Mouse (Mus musculus) fat pad, adult 2 months (tissue): ENCODE results near the gene Ctnnbip1.

Experiments used
- DNase-seq: peaks from one replicate; pipeline ENCODE4 v3.0.0-alpha.2; 2011; ENCODE audit warnings: low read depth, low spot score; ENCODE audit errors: extremely low read depth

The Ctnnbip1 gene

DNA sequence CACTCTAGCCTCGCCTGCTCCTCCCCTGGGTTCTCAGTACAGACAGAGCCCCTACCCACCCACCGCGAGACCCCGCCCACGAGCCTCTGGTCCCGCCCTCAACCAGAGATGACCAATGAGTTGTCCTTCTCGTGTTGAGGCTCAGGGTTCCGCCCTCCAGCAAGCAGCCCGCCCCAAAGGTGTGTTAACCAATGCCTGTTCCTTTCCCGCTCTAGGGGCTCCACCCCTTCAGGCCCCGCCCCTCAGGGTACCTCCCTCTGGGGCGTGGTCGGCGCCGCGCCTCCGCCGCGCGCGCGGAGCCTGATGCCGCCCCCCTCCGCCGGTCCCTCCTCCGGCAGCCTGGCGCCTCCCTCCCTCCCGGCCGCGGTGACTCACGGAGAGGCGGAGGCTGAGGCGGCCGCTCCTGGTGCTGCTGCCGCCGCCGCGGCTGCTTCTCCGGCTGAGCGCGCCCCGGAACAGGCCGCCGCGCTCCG, at the start of gene Ctnnbip1:
Gene Ctnnbip1 (plus strand): TSS at position 369 of the 473 bp plus-strand sequence.
- no peak for DNase-seq

GRCm38 (mm10) chr4:149469557-149469956, 48.5 kb upstream of the Ctnnbip1 start:
- no peak for DNase-seq

DNA sequence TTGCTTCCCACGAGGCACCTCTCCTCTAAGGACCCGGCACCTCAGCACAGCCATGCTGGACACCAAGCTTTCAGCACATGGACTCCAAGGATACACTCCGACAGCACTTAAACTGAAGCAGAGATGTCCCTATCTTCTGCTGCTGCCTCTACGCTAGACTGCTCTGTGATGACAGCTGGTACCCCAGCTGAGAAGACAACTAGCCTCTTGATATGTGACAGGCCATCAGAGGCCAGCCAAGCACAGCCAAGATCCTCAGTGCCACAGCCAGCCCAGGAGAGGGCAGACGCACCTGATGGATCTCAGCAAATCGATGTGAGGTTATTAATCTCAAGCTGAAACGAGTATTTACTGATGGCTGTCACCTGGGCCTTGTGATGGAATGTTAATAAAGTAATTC, 42.9 kb upstream of the Ctnnbip1 start:
- DNase-seq, result no peak

DNA sequence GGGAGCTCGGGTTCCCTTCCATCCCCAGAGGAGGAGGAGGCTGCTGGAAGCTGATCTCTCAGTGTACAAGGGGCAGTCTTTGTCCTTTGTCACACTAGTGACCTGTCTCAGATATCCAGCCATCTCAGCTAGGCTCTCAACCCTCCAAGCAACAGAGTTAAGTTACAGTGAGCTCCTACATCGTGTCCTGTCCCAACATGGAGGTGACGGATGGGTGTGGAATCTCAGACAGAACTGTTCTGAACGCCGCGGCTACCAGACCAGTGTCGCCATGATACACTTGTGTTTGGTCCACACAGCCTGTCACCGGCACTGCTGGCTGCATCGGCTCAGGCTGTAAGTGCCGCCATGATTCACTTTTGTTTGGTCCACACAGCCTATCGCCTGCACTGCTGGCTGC, 41.0 kb upstream of the Ctnnbip1 start, which contains the start of gene Tmem274:
Gene Tmem274 (plus strand): TSS at position 301 of the 400 bp plus-strand sequence.
- no peak for DNase-seq

GRCm38 (mm10) chr4:149484566-149484965, 33.5 kb upstream of the Ctnnbip1 start:
- no peak for DNase-seq

GRCm38 (mm10) chr4:149485053-149485824, 32.8 kb upstream of the Ctnnbip1 start, which contains the start of the genes Nmnat1 and Lzic:
Gene Nmnat1, minus strand, starts transcription at chr4:149485202.
Gene Lzic, plus strand, starts transcription at chr4:149485229.
- DNase-seq, result peak; percentile 33

DNA sequence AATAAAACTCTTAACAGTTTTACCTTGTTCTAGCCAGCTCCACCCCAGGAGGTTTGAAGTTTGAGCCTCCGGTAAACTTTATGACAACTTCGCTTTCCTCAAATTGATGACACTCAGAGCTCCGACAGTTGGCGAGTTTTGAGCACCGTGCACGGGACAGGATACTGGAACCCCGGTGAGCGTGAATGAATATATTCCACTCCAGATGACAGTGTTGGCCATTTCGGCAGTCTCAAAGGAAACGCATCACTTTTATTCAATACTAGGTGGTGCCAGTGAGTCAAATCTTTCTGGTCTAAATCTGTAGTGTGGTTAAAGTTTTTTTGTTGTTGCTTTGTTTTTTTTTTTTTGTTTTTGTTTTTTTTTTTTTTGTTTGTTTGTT, 32.2 kb upstream of the Ctnnbip1 start:
- no peak for DNase-seq

GRCm38 (mm10) chr4:149487729-149488128, 30.3 kb upstream of the Ctnnbip1 start:
- no peak for DNase-seq

GRCm38 (mm10) chr4:149489415-149490240, 28.4 kb upstream of the Ctnnbip1 start:
- DNase-seq, result no peak

GRCm38 (mm10) chr4:149491151-149491550, 26.9 kb upstream of the Ctnnbip1 start:
- no peak for DNase-seq

- DNase-seq, result no peak
These were observed 21.4 kb upstream of the Ctnnbip1 start for GRCm38 (mm10) chr4:149496612-149497011.

- DNase-seq, result no peak
These were observed 19.1 kb upstream of the Ctnnbip1 start for GRCm38 (mm10) chr4:149498901-149499300.

- DNase-seq, result no peak
These were observed 18.2 kb upstream of the Ctnnbip1 start for GRCm38 (mm10) chr4:149499790-149500189.

- peak; percentile 67 for DNase-seq
These were observed 13.7 kb upstream of the Ctnnbip1 start for GRCm38 (mm10) chr4:149504363-149504762.

DNA sequence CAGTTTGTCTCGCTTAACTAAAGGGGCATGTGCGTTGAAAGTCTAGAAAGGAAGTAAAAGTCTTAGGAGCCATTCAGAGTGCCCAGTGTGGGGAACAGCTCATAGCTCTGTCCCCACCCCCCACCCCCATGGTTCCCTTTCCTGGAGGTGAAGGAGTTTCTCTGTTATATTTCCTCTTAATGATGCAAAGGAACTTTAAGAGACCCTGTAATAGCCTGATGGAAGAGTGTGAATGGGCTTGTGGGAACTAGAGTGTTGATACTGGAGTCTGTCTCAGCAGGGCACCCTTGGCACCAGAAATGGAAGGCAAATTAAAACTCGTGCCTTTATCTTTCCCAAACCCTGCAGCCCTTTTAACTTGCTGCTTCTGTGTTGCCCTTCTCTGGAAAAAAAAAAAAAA, 13.2 kb upstream of the Ctnnbip1 start:
- no peak for DNase-seq

DNA sequence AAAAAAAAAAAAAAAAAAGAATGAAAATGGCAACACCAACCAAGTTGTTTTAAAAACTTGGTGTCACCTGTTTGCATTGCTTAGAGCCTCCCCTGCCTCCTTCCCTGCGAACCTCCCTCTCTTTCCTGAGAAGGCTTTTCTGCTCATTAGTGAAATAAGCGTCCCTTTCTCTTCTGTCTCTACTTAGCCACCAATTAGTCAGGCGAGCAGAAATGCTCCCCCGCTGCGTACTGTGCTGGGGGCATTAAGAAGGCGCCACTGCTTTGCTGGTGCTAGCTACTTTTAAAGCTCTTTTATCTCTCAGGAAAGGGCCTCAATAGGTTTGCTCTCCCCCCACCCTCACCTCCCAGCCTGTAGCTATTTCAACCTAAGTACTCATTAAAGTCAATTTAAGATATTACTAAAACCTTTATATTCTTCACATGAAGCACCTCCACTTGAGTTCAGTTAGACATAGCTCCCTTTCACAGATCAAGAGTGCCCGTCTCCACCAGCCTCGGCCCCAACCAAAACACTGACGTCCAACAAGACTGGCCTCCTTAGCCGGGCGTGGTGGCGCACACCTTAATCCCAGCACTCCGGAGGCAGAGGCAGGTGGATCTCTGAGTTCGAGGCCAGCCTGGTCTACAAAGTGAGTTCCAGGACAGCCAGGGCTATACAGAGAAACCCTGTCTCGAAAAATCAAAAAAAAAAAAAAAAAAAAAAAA, 12.6 kb upstream of the Ctnnbip1 start:
- DNase-seq, result no peak

DNA sequence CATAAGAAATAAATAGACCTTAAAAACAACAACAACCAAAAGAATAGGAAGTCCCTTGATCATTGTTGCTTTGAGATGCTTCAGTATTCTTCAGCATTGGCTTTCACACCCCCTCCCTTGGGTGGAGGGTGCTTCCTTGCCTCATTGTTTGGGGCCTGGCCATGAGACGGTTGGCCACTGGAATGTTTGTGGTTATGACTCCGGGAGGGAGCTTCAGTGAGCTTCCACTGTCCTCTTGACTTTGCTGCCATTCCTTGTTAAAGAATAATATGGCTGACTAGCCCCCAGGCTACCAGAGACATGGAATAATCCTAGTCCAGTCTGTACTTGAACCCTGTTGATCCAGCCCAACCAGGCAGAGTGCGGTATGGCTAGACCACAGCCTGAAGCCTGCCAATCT, 11.1 kb upstream of the Ctnnbip1 start:
- DNase-seq, result no peak

GRCm38 (mm10) chr4:149511221-149511646, 6.8 kb upstream of the Ctnnbip1 start:
- DNase-seq, result no peak

GRCm38 (mm10) chr4:149512072-149512471, 6.0 kb upstream of the Ctnnbip1 start:
- no peak for DNase-seq

DNA sequence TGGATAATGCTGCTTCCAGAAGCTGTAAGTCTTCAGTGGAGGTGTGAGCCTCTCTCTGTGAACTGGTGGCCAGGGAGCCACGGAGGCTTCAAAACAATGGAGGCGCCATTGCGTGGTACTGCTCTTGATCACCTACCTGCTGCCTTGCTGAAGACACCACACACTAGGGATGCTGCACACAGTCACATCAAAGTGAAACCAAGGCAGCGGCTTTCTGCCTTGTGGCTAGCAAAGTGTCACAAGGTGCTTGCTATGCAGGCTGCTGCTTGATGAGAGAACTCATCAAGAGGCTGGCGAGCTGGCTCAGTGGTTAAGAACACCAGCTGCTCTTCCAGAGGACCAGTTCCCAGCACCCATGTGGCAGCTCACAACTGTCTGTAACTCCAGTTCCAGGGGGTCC, 2.3 kb upstream of the Ctnnbip1 start:
- no peak for DNase-seq
